Mouse (Mus musculus) embryonic facial prominence, embryonic 15.5 days (tissue): ENCODE measurements around the gene Gm10306. TPM values are rescaled to one million over a fixed set of nuclear protein-coding genes. Genes with fewer than 3 reads are reported as not detected.
A peak's percentile ranks its signal among the peaks of the same experiment; 100 is the strongest.

Experiments
- ATAC-seq: fragments of 200-750 bp; cut with Nextera tagmentation; 2 replicates; pipeline ENCODE4 v1.8.0; 2017; ENCODE audit warnings: low read depth, moderate TSS enrichment; ENCODE audit not compliant: insufficient number of reproducible peaks, low FRiP score, low TSS enrichment
- H3K27ac ChIP-seq: fragments of 300-500 bp; sonication (generic); replicated peaks from 2 replicates; pipeline ENCODE4 v1.5.1; 2015; ENCODE audit warnings: mild to moderate bottlenecking, inconsistent platforms
- H3K27me3 ChIP-seq: fragments of 300-500 bp; sonication (generic); 2 replicates; pipeline ENCODE4 v1.6.1; 2015; ENCODE audit warnings: inconsistent platforms
- H3K36me3 ChIP-seq: fragments of 300-500 bp; sonication (generic); 2 replicates; pipeline ENCODE4 v1.6.1; 2015; ENCODE audit warnings: mild to moderate bottlenecking, inconsistent platforms
- H3K4me1 ChIP-seq: fragments of 300-500 bp; sonication (generic); 2 replicates; pipeline ENCODE4 v1.6.1; 2015; ENCODE audit warnings: inconsistent platforms
- H3K4me2 ChIP-seq: fragments of 300-500 bp; sonication (generic); replicated peaks from 2 replicates; pipeline ENCODE4 v1.6.1; 2015; ENCODE audit warnings: mild to moderate bottlenecking, inconsistent platforms
- H3K4me3 ChIP-seq: fragments of 300-500 bp; sonication (generic); replicated peaks from 2 replicates; pipeline ENCODE4 v1.5.1; 2015; ENCODE audit warnings: mild to moderate bottlenecking, inconsistent platforms
- H3K9ac ChIP-seq: fragments of 300-500 bp; sonication (generic); 2 replicates; pipeline ENCODE4 v1.6.1; 2015; ENCODE audit warnings: inconsistent platforms
- H3K9me3 ChIP-seq: fragments of 300-500 bp; sonication (generic); replicated peaks from 2 replicates; pipeline ENCODE4 v1.6.1; 2016; ENCODE audit warnings: inconsistent platforms
- WGBS: fragments of 180-500 bp; shearing (Covaris S2); methylation state at CpG from one replicate; pipeline ENCODE4 v1.1.7; 2015; 5-methylcytosine and 5-hydroxymethylcytosine counted together
- polyA plus RNA-seq: library from polyadenylated mRNA; unstranded; fragments of >200 nt; fragmentation: Nextera tagmentation; extraction: Ambion mirVana; gene quantifications from 2 replicates; pipeline ENCODE4 v1.2.1, GENCODE M21; 2015

Gene Gm10306
- polyA plus RNA-seq, 1 experiment from 2014 or later, result not detected

- Histone ChIP-seq H3K27ac (no peak overlapping the region), H3K9ac (no peak overlapping the region), H3K4me3 (no peak overlapping the region), H3K4me2 (no peak overlapping the region), H3K27me3 (no peaks in the 10 kb centered on the region), H3K4me1 (peaks cover 5% of the 10 kb centered on the region; the same call in 1 of the 2 replicates), H3K9me3 (no peaks in the 10 kb centered on the region), H3K36me3 (no peaks in the 10 kb centered on the region)
- WGBS, result 84% methylated on average over 1 of the region's 1 CpGs
- no peak for ATAC-seq
These were observed 4.0 kb downstream of the Gm10306 start for GRCm38 (mm10) chr4:94560316-94560715.

DNA sequence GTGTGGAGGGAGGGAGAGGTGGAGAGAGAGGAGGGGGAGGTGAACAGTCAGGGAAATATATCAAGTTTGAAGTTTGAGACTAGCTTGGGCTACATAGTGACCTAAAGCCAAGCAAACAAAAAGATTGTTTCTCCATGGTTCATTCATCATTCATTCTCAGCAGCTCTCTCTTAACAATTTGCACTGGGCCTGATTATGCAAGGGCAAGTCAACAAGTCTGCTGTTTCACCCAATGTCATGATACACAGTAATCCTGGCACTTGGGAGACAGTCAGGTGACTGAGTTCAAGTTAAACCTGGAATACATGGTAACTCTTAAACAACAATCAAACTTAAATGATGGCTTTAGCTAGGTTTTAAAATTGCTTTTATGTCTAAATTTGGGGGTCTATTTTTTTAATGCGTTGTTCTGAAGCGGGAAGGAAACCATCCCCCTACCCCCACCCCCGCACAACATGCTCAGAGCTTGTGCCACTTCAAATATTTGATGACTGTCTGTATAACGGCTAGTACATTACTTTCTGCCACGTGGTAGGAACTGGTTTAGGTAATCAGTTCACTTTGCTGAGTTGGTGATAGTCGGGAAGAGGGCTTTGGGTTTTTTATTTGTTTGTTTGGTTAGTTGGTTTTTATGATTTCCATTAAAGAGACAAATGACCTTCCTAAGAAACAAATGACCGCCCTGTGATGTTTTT, 5.8 kb downstream of the Gm10306 start:
- H3K27ac ChIP-seq, result no peak overlapping the region
- H3K27me3 ChIP-seq, result no peaks in the 10 kb centered on the region
- no peak for ATAC-seq
- H3K9ac ChIP-seq, result no peak overlapping the region
- H3K4me3 ChIP-seq, result no peak overlapping the region
- no peaks in the 10 kb centered on the region for H3K9me3 ChIP-seq
- H3K4me1 ChIP-seq, result no peaks in the 10 kb centered on the region
- no peak overlapping the region for H3K4me2 ChIP-seq
- 80% methylated on average over 7 of the region's 7 CpGs for WGBS
- H3K36me3 ChIP-seq, result no peaks in the 10 kb centered on the region

- Histone ChIP-seq H3K27me3 (no peaks in the 10 kb centered on the region), H3K4me3 (no peak overlapping the region), H3K4me2 (no peak overlapping the region), H3K27ac (no peak overlapping the region), H3K9ac (no peak overlapping the region), H3K9me3 (no peaks in the 10 kb centered on the region), H3K4me1 (no peaks in the 10 kb centered on the region), H3K36me3 (peaks cover 8% of the 10 kb centered on the region; the same call in 1 of the 2 replicates)
- ATAC-seq, result no peak
These were observed 8.0 kb downstream of the Gm10306 start for GRCm38 (mm10) chr4:94564297-94564696.

DNA sequence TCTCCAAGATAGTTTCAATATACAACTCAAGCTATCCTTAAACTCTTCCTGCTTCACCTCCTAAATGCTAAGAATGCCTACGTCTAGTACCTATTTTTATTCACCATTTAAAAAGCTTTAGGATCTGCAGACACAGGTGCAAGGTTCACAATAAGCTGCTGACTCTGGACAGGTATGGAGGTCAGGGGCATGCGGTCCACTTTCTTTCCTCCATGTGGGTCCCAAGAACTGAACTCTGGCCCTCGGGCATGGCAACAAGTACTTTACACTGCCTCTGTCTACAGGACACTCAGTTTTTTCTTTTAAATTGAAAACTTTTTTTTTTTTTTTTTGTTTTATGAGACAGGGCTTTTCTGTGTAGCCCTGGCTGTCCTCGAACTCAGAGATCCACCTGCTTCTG, 16.3 kb downstream of the Gm10306 start:
- WGBS, result 89% methylated on average over 4 of the region's 4 CpGs
- ATAC-seq, result no peak

GRCm38 (mm10) chr4:94591765-94592381, 35.5 kb downstream of the Gm10306 start:
- Histone ChIP-seq H3K9me3 (no peaks in the 10 kb centered on the region), H3K9ac (no peak overlapping the region), H3K4me1 (no peaks in the 10 kb centered on the region), H3K4me3 (no peak overlapping the region), H3K27me3 (no peaks in the 10 kb centered on the region), H3K36me3 (no peaks in the 10 kb centered on the region), H3K27ac (no peak overlapping the region), H3K4me2 (no peak overlapping the region)
- ATAC-seq, result no peak
- 75% methylated on average over 4 of the region's 4 CpGs for whole genome bisulfite sequencing

More for the DNA sequence above, 16.3 kb downstream of the Gm10306 start:
- no peaks in the 10 kb centered on the region for H3K9me3 ChIP-seq
- no peaks in the 10 kb centered on the region for H3K4me1 ChIP-seq
- H3K36me3 ChIP-seq, result peaks cover 22% of the 10 kb centered on the region; the same call in 1 of the 2 replicates
- no peak overlapping the region for H3K4me3 ChIP-seq
- H3K4me2 ChIP-seq, result no peak overlapping the region
- H3K9ac ChIP-seq, result no peak overlapping the region
- no peak overlapping the region for H3K27ac ChIP-seq
- H3K27me3 ChIP-seq, result no peaks in the 10 kb centered on the region

- Histone ChIP-seq H3K27ac (no peak overlapping the region), H3K36me3 (no peaks in the 10 kb centered on the region), H3K4me1 (no peaks in the 10 kb centered on the region), H3K9me3 (no peaks in the 10 kb centered on the region), H3K9ac (no peak overlapping the region), H3K4me2 (no peak overlapping the region), H3K4me3 (no peak overlapping the region), H3K27me3 (no peaks in the 10 kb centered on the region)
- ATAC-seq, result no peak
These were observed 36.4 kb downstream of the Gm10306 start for GRCm38 (mm10) chr4:94592709-94593108.

- Histone ChIP-seq H3K27me3 (no peaks in the 10 kb centered on the region), H3K36me3 (no peaks in the 10 kb centered on the region), H3K4me2 (peak overlapping the region; percentile 75; the same call in 1 of the 2 replicates), H3K27ac (no peak overlapping the region), H3K4me3 (peak overlapping the region; percentile 84), H3K9me3 (no peaks in the 10 kb centered on the region), H3K4me1 (peaks cover 13% of the 10 kb centered on the region; the same call in 1 of the 2 replicates), H3K9ac (no peak overlapping the region)
- ATAC-seq, result no peak
- WGBS, result 83% methylated on average over 4 of the region's 4 CpGs
These were observed 45.0 kb downstream of the Gm10306 start for GRCm38 (mm10) chr4:94601395-94601794.

- ATAC-seq, result peak; percentile 62
- under 1% methylated on average over 33 of the region's 33 CpGs for WGBS
- Histone ChIP-seq H3K9ac (peak overlapping the region; percentile 82), H3K4me1 (peaks cover 13% of the 10 kb centered on the region; the same call in 1 of the 2 replicates), H3K4me2 (peak overlapping the region; percentile 75), H3K36me3 (no peaks in the 10 kb centered on the region), H3K4me3 (peak overlapping the region; percentile 84), H3K9me3 (no peaks in the 10 kb centered on the region), H3K27ac (peak overlapping the region; percentile 93), H3K27me3 (no peaks in the 10 kb centered on the region)
These were observed 46.2 kb downstream of the Gm10306 start for GRCm38 (mm10) chr4:94602496-94603030.

- no peaks in the 10 kb centered on the region for H3K36me3 ChIP-seq
- no peaks in the 10 kb centered on the region for H3K27me3 ChIP-seq
- H3K9ac ChIP-seq, result peak within 1 kb of the TSS; percentile 82
- peak within 1 kb of the TSS; percentile 84 for H3K4me3 ChIP-seq
- peak within 1 kb of the TSS; percentile 75 for H3K4me2 ChIP-seq
- peak within 1 kb of the TSS; percentile 93 for H3K27ac ChIP-seq
- ATAC-seq, result peak; percentile 98
- under 1% methylated on average over 61 of the region's 61 CpGs for WGBS
- H3K9me3 ChIP-seq, result no peaks in the 10 kb centered on the region
- peaks cover 13% of the 10 kb centered on the region; the same call in 1 of the 2 replicates for H3K4me1 ChIP-seq
These were observed 46.8 kb downstream of the Gm10306 start, which contains the start of gene Plaa for GRCm38 (mm10) chr4:94603031-94603629. Gene Plaa, minus strand, starts transcription at chr4:94603244.

GRCm38 (mm10) chr4:94604452-94605019, 48.2 kb downstream of the Gm10306 start:
- H3K4me3 ChIP-seq, result no peak overlapping the region

GRCm38 (mm10) chr4:94605591-94605990, 49.2 kb downstream of the Gm10306 start:
- no peak for ATAC-seq
- no peaks in the 10 kb centered on the region for H3K9me3 ChIP-seq
- peaks cover 13% of the 10 kb centered on the region; the same call in 1 of the 2 replicates for H3K4me1 ChIP-seq
- no peaks in the 10 kb centered on the region for H3K27me3 ChIP-seq
- H3K27ac ChIP-seq, result no peak overlapping the region
- H3K4me2 ChIP-seq, result no peak overlapping the region
- H3K4me3 ChIP-seq, result no peak overlapping the region
- no peaks in the 10 kb centered on the region for H3K36me3 ChIP-seq
- WGBS, result 83% methylated on average over 2 of the region's 2 CpGs
- H3K9ac ChIP-seq, result no peak overlapping the region

More at GRCm38 (mm10) chr4:94604452-94605019, 48.2 kb downstream of the Gm10306 start:
- Histone ChIP-seq H3K4me2 (no peak overlapping the region), H3K27me3 (no peaks in the 10 kb centered on the region), H3K36me3 (no peaks in the 10 kb centered on the region), H3K27ac (no peak overlapping the region), H3K9me3 (no peaks in the 10 kb centered on the region), H3K9ac (no peak overlapping the region), H3K4me1 (peaks cover 13% of the 10 kb centered on the region; the same call in 1 of the 2 replicates)
- no peak for ATAC-seq
- 93% methylated on average over 2 of the region's 2 CpGs for WGBS
